Mouse (Mus musculus) cerebellum, adult 2 months (tissue): ENCODE data around the gene Ccr7.

Experiments used
- CTCF ChIP-seq: fragments of 200-500 bp; IDR thresholded peaks from 2 replicates; pipeline ENCODE4 v1.5.1; 2011; ENCODE audit warnings: low read depth, mild to moderate bottlenecking, control low read depth, low read length, moderate library complexity, borderline replicate concordance; ENCODE audit not compliant: insufficient read depth
- POLR2A ChIP-seq: fragments of 200-500 bp; IDR thresholded peaks from 2 replicates; pipeline ENCODE4 v1.6.1; 2011; ENCODE audit warnings: low read length, control low read depth, borderline replicate concordance; ENCODE audit not compliant: insufficient read depth

DNA sequence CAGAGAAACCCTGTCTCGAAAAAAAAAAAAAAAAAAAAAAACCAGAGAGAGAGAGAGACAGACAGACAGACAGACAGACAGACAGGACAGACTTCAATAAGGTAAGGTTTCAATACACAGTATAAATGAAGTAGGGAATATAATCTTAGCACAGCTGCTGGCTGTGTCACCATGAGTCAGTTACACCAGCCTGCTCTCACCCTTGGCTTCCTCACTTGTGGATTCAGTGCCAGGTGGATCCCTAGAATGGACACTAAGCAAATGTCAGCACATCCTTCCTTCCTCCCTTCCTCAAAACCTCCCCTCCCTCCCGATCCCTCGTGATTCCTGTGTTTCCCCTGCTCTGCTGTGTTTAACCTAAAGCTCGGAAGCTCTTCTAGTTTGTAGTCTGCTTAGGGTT, 17.5 kb downstream of the Ccr7 start:
- TF ChIP-seq CTCF = no peak
- TF ChIP-seq POLR2A = no peak
